Mouse (Mus musculus): ENCODE measurements around the gene Thada.

Gene Thada

DNA sequence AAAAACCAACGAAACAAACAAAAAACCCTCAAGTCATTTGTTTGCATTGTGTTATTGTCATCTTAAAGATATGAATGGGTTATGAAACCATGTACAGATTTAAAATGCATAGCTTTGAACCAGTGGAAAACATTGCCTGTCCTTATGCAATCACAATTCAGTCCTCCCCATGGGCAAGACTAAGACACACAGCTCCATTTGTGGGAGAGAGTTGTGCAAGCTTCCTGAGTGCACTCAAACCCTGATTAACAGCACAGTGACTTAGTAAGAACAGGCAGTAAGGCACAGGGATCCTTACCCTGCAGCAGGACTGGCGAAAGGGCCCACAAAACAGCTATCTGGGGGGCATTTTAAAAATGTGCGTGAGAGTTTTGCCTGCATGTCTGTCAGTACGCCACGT lies 11.2 kb upstream of the Thada start:
- DNase-seq (ENCODE audit: low read depth, low spot score), result no peak

- DNase-seq (ENCODE audit: low read depth, low spot score), result peak; percentile 71
Measured at GRCm38 (mm10) chr17:84474312-84474711, 8.3 kb upstream of the Thada start.

DNA sequence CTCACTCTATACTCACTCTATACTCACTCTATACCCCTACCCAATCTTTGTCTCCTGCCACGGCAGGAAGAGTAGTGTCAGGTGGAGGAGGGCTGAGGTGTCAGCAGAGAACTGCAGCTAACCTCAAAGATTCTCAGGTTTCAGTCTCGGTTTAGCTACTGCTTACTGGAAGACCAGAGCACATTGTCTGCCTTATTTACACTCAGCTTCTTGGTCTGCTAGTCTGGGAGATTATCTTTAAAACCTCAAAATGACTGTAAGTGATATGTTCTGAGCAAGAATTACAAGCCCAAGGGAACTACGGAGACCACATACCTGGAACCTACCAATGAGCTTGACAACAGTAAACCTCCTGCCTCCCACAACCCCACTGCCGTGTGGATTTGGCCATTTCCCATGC lies 31.0 kb downstream of the Thada start:
- no peak for DNase-seq (ENCODE audit: low read depth, low spot score)

DNA sequence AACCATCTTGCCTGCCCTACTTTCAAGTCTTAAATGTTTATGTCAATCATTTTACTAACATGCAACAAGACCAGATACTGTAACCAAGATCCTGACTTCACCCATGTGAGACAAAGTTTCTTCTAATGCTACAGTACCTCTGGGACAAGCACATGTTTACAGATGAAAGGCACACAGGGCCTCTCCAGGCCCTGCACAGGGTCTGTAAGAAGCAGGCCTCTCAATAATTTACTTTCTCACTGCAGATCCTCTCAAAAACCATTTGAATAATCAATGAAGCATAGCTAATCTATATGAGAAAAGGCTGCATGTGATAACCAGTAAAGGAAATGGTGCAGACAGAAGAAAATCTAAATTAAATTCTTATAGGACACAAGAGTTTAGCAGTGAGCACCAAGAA lies 31.8 kb downstream of the Thada start:
- no peak for DNase-seq (ENCODE audit: low read depth, low spot score)

- DNase-seq (ENCODE audit: low read depth, low spot score), result no peak
Measured at GRCm38 (mm10) chr17:84431991-84432390, 34.0 kb downstream of the Thada start.

GRCm38 (mm10) chr17:84424258-84424657 lies 41.7 kb downstream of the Thada start:
- no peak for DNase-seq (ENCODE audit: low read depth, low spot score)

DNA sequence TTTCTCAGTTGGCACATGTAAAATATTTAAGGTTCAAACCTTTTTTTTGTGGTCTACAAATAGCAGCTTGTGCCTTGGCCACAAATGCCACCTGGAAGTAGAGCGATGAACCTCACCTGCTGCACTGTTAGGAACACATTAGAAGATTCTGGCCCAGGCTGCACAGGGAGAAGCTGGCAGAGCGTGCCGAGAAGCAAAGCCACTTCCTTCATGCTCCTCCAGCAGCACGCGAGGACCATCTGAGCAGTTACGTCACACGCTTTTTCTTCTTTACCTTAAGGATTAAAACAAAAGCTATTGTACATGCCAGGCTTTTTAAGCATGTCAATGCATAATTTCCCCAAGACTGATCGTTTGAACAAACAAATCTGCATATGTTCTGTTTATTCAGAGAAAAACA lies 43.1 kb downstream of the Thada start:
- DNase-seq (ENCODE audit: low read depth, low spot score), result no peak

GRCm38 (mm10) chr17:84422001-84422785 lies 43.8 kb downstream of the Thada start:
- DNase-seq (ENCODE audit: low read depth, low spot score), result peak; percentile 33

DNA sequence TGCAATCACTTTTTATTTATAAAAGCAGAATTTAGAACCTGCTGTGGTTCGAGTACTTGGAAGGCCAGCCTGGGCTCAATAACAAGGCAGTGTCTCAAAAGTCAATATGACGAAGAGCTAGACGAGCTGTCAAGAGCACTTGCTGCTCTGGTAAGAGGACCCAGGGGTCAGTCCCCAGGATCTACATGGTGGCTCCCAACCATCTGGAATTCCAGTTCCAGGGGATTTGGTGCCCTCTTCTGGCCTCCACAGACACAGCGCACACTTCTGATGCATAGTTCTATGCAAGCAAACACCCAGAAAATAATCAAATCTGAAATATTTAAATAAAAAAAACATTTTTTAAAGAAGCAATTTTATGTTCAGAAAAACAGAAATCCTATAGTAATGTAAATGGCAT lies 45.0 kb downstream of the Thada start:
- peak; percentile 54 for DNase-seq (ENCODE audit: low read depth, low spot score)

GRCm38 (mm10) chr17:84420276-84420639 lies 45.7 kb downstream of the Thada start:
- DNase-seq (ENCODE audit: low read depth, low spot score), result no peak

DNA sequence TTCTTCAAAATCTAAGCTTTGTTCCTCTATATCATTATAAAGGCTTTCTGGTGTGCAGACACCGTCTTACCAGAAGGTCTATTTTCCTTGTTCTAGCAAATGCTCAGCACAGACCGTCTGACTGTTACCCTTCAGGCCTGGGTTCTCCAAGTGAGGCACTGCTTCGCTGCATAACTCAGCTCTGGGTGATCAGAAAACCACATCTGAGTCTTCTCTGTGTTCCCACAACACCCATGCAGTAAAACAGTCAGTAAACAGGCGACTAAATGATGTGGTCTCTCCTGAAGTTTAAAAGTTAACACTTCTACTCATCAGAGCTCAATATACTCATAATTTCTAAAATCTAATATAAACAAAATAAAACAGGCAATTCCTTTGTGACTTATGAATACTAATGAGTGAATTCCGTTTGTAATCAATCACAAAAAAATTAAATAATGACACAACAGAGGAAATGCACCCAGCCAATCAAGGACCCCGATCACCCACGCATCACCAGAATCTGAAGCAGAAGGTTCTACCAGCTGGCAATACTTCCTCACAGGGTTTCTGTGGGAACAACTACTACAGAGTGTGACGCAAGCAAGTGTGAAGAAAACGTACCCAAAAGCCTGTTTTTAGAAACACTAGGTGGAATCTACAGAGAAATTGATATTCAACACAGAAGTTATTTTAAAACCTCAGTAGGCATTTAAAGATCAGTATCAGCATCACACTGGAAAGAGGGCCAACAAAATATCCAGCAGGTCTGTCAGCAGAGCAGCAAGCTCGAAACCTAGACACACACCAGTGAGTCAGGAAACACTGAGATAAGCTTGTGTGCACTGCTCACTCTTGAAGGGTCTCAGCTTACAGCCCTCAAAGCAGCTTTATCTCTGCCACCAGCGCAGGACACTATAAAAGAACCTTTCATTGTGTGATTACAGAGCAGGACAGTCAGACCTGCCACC lies 46.4 kb downstream of the Thada start:
- no peak for DNase-seq (ENCODE audit: low read depth, low spot score)

DNA sequence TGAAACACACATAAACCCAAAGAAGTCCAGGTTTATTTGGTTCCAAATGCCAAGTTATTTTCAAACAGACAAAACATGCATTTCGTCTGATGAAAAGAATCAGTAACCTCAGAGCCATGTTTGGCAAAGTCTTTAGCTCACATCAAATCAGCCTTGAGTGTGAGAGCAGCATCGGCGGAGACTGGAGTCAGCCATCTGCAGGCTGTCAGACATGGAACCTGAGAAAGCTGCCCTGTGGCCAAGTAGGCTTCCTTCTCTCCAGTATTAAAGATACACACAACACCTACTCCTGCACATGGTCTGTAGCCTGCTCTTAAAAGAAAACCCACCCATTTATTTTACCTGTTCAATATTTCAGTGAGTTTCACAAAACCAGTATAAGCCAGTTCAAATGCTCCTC lies 50.1 kb downstream of the Thada start:
- DNase-seq (ENCODE audit: low read depth, low spot score), result no peak

- peak; percentile 72 for DNase-seq (ENCODE audit: low read depth, low spot score)
Measured at GRCm38 (mm10) chr17:84408731-84409130, 57.3 kb downstream of the Thada start.

DNA sequence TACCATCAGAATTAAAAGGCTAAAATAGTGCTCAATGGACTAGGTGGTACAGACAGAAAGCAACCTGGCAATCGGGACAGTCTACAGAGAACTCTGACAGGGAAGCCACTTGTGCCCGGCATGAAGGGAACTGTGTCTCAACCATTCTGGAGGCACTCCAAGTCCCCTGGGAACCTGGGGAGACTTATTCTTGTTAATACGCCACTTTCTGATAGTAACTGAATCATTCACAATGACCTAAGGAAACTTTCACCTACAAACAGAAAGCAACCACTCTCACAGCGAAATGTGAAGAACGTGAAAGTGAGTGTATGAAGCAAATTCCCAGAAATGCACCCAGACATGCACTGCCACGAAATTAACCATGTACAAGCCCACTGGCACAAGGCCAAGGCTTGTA lies 60.4 kb downstream of the Thada start:
- DNase-seq (ENCODE audit: low read depth, low spot score), result no peak

DNA sequence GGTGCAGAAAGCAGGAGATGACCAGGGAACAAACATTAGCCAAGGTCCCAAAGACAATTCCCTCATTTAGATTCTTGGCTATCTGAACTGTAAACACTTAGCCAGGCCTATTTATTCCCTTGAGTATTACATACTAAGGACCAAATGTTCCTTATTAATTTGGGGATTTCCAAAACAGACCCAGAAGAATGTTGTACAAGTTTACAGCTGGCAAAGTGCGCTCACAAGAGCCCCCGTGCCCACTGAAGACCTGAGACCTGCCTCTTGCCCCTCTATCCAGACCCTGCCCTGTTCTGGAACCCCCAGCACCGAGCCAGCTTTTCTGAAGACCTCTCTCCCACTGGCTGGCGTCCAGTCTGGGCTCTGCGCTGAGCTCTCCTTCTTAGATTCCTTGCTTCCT lies 64.2 kb downstream of the Thada start:
- DNase-seq (ENCODE audit: low read depth, low spot score), result no peak

DNA sequence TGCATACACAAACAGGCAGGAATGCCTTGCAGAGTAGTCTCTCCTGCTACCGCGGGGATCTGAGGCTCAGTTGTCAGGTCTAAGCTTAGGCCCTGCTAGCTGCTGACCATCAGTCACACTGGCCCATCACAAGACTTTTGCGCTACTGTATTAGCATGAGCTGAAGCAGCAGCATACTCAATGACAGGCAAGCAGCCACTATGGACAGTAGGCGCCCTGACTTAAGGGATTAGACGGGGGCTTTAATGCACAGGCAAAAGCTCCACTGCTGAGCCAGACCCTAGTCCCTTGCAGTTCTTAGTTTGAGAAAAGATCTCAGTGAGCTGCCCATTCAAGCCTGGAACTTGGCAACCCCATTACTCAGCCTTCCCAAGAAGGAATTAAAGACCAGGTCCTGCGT lies 66.6 kb downstream of the Thada start:
- no peak for DNase-seq (ENCODE audit: low read depth, low spot score)

- peak; percentile 49 for DNase-seq (ENCODE audit: low read depth, low spot score)
Measured at GRCm38 (mm10) chr17:84390026-84390425, 76.0 kb downstream of the Thada start.

- DNase-seq (ENCODE audit: low read depth, low spot score), result no peak
Measured at GRCm38 (mm10) chr17:84386176-84386575, 79.8 kb downstream of the Thada start.

DNA sequence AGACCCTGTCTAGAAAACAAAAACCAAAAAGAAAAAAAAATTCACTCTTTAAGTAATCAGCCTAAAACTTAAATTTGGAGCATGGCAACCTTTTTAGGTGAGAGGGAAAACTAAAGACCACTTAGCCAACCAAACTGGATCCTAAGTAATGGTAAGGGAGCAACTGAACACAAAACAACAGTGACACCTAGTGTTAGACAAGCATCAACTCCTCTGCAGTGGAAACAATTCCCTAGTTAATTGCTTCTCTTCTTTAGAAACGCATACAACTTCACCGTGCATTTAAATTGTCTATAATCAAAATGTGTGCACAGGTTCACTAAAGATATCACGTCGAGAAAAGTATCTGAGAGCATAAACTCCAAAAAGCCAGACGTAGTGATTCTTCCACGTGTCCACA lies 80.3 kb downstream of the Thada start:
- DNase-seq (ENCODE audit: low read depth, low spot score), result peak; percentile 59

DNA sequence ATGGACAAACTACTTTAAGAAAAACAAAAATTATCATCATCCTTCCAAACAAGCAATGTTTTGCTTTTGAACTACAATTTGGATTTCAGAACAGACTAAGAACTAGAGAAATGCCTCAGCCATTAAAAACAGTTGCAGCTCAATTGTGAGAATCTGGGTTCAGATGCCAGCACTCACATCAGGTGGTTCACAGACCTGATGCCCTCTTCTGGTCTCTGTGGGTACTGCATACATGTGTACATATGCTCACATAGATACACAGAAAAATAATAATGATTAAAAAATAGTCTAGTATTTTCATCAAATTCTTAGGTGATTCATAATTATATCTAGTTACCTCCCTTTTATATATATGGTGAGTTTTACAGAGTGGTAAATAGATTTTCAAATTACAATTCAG lies 81.3 kb downstream of the Thada start:
- peak; percentile 57 for DNase-seq (ENCODE audit: low read depth, low spot score)

DNA sequence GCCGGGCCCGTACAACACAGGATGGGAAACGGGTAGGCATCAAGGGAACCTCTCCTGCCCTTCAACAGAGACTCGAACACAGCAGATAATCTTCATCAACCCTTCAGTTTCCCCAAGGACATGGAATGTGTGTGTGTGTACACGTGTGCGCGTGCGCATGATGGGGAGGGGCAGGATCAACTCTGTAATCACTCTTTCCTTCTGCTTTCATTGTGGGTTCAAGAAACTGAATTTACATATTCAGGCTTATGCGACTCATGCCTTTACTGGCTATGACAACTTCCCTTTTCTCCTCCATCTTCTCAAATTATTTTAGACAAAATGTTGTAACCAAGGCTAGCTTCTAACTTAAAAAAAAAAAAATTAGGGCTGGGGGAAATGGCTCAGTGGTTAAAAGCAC lies 85.7 kb downstream of the Thada start:
- DNase-seq (ENCODE audit: low read depth, low spot score), result no peak

DNA sequence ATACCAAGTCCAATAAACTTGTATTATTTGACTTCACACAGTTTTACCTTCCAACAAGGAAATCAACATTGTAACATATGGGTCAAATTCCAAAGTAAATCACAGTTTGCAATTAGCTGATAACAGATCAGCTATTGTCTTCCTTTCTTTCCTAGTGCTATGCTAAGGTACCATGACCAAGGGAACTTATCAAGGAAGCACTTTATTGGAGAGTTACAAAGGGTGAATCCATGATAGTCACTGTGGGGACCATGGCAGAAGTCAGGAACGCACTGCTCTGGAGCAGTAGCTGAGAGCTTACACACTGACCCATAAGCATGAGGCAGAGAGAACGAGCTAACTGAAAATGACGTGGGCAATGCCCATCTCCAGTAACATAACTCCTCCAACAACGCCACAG lies 89.1 kb downstream of the Thada start:
- no peak for DNase-seq (ENCODE audit: low read depth, low spot score)

Measured in 3T3-L1 (cell line).